Mouse (Mus musculus) liver, embryonic 14.5 days (tissue): ENCODE results near the gene Npvf.

Source experiments
- CTCF ChIP-seq: IDR thresholded peaks from 2 replicates; pipeline ENCODE4 v1.5.1; 2016; ENCODE audit warnings: antibody characterized with exemption, low read depth, control low read depth
- EP300 ChIP-seq: IDR thresholded peaks from 2 replicates; pipeline ENCODE4 v1.6.1; 2016; ENCODE audit warnings: antibody characterized with exemption, low read depth

GRCm38 (mm10) chr6:50671191-50671590 lies 17.0 kb upstream of the Npvf start:
- TF ChIP-seq EP300 (no peak), CTCF (no peak)
